Mouse (Mus musculus) G1E (cell line): ENCODE measurements around the gene Rtn4ip1.

Source experiments
- CTCF ChIP-seq: IDR thresholded peaks from 2 replicates; pipeline ENCODE4 v1.5.1; 2012; ENCODE audit warnings: low read depth, low read length, inconsistent platforms, mixed read lengths
- GATA2 ChIP-seq: IDR thresholded peaks from 2 replicates; pipeline ENCODE4 v1.6.1; 2012; ENCODE audit warnings: low read depth, low read length, inconsistent platforms, borderline replicate concordance
- POLR2AphosphoS5 ChIP-seq: IDR thresholded peaks from 2 replicates; pipeline ENCODE4 v1.6.1; 2012; ENCODE audit warnings: low read depth, low read length, inconsistent platforms; ENCODE audit not compliant: insufficient replicate concordance

DNA sequence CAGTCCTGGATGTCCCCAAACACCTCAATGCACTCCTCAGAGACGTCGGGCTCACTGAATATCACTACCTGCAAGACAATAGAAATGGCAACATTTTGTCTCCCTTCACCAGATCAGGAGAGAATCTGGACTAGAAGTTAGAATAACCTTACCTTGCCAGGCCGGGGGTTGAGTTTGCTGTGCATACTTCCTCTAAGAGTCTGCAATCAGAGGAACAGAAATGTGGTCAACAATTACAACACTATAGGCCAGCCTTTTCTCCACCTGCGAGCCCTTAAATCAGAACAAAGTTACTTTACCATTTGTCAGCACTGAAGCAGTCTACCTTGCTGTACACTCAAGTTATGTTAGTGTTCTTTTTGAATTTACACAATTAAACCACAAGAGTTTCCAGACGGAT, 90.9 kb downstream of the Rtn4ip1 start:
- no peak for TF ChIP-seq CTCF
- no peak for TF ChIP-seq GATA2
- no peak for TF ChIP-seq POLR2AphosphoS5
